Mouse (Mus musculus) olfactory bulb, adult 2 months (tissue): ENCODE data around the gene Mypn.

Source experiments
- CTCF ChIP-seq: fragments of 200-500 bp; IDR thresholded peaks from 2 replicates; pipeline ENCODE4 v1.5.1; 2012; ENCODE audit warnings: low read depth, mild to moderate bottlenecking, low read length, moderate library complexity; ENCODE audit not compliant: insufficient read depth
- POLR2A ChIP-seq: fragments of 200-500 bp; IDR thresholded peaks from 2 replicates; pipeline ENCODE4 v1.6.1; 2012; ENCODE audit warnings: mild to moderate bottlenecking, low read depth, low read length, moderate library complexity; ENCODE audit not compliant: insufficient read depth

DNA sequence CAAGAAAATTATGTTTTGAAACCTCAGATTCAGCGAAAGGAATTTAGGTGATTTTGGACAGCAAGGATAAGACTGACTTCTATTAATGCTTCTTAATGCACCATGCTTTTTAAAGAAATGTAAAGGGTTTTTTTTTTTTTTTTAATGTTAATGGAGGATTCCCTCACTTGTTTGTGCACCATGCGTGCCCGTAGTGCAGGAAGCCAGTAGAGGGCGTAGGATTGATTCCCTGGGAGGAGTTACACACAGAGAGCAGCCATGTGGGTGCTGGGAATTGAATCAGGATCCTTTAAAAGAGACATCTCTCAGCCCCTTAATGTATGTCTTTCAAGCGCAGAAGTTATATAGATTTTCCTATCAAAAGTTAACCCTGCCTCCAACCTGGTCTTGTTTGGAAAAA lies 41.0 kb upstream of the Mypn start:
- TF ChIP-seq POLR2A (no peak), CTCF (no peak)
